Mouse (Mus musculus): ENCODE measurements at regions not wholly inside any gene's neighbourhood (a gene's known extent, or its start where the extent isn't known, plus 50 kb on each side); places are given as distances from the start of the nearest gene placed in this dataset.
A peak's percentile ranks its signal among the peaks of the same experiment; 100 is the strongest.

- H3K27me3 ChIP-seq (replicated peaks; ENCODE audit: control insufficient read depth, insufficient read depth, low read length): no peaks in the 10 kb centered on the region
- H3K36me3 ChIP-seq (ENCODE audit: control insufficient read depth, insufficient read depth, low read length): no peaks in the 10 kb centered on the region
- H3K9ac ChIP-seq (ENCODE audit: low read depth, low read length): no peak overlapping the region
- ATAC-seq (ENCODE audit: low read depth) (no peak), DNase-seq (ENCODE audit: low spot score) (no peak)
- 72% methylated on average over 6 of the region's 6 CpGs for WGBS
- no peak overlapping the region for H3K4me2 ChIP-seq (ENCODE audit: low read depth, low read length)
- H3K9me3 ChIP-seq (ENCODE audit: control insufficient read depth, low read length): no peaks in the 10 kb centered on the region
- H3K4me1 ChIP-seq (ENCODE audit: control insufficient read depth, insufficient read depth, low read length): peaks cover 4% of the 10 kb centered on the region; the same call in 1 of the 2 replicates
- H3K4me3 ChIP-seq (ENCODE audit: low read depth, low read length): no peak overlapping the region
- no peak overlapping the region for H3K27ac ChIP-seq (replicated peaks; ENCODE audit: low read depth, low read length)
Observed at GRCm38 (mm10) chr13:119068745-119069580, 359.4 kb upstream of the Paip1 start.

GRCm38 (mm10) chr13:119069581-119069936 lies 358.8 kb upstream of the Paip1 start:
- Histone ChIP-seq H3K4me2 (ENCODE audit: low read depth, low read length) (no peak overlapping the region), H3K4me1 (ENCODE audit: control insufficient read depth, insufficient read depth, low read length) (peaks cover 4% of the 10 kb centered on the region; the same call in 1 of the 2 replicates), H3K4me3 (ENCODE audit: low read depth, low read length) (no peak overlapping the region), H3K27me3 (replicated peaks; ENCODE audit: control insufficient read depth, insufficient read depth, low read length) (no peaks in the 10 kb centered on the region), H3K9ac (ENCODE audit: low read depth, low read length) (no peak overlapping the region), H3K27ac (replicated peaks; ENCODE audit: low read depth, low read length) (no peak overlapping the region), H3K36me3 (ENCODE audit: control insufficient read depth, insufficient read depth, low read length) (no peaks in the 10 kb centered on the region), H3K9me3 (ENCODE audit: control insufficient read depth, low read length) (no peaks in the 10 kb centered on the region)
- ATAC-seq (ENCODE audit: low read depth) (no peak), DNase-seq (ENCODE audit: low spot score) (no peak)
- 78% methylated on average over 7 of the region's 7 CpGs for WGBS

GRCm38 (mm10) chr13:119079243-119079642 lies 349.2 kb upstream of the Paip1 start:
- Histone ChIP-seq H3K4me1 (ENCODE audit: control insufficient read depth, insufficient read depth, low read length) (no peaks in the 10 kb centered on the region), H3K27me3 (replicated peaks; ENCODE audit: control insufficient read depth, insufficient read depth, low read length) (no peaks in the 10 kb centered on the region), H3K4me2 (ENCODE audit: low read depth, low read length) (no peak overlapping the region), H3K4me3 (ENCODE audit: low read depth, low read length) (no peak overlapping the region), H3K27ac (replicated peaks; ENCODE audit: low read depth, low read length) (no peak overlapping the region), H3K36me3 (ENCODE audit: control insufficient read depth, insufficient read depth, low read length) (no peaks in the 10 kb centered on the region), H3K9me3 (ENCODE audit: control insufficient read depth, low read length) (no peaks in the 10 kb centered on the region), H3K9ac (ENCODE audit: low read depth, low read length) (no peak overlapping the region)
- 81% methylated on average over 4 of the region's 4 CpGs for WGBS
- ATAC-seq (ENCODE audit: low read depth): no peak
- no peak for DNase-seq (ENCODE audit: low spot score)

GRCm38 (mm10) chr13:119081691-119082090 lies 346.7 kb upstream of the Paip1 start:
- no peak overlapping the region for H3K4me2 ChIP-seq (ENCODE audit: low read depth, low read length)
- 80% methylated on average over 1 of the region's 1 CpGs for WGBS
- no peak overlapping the region for H3K4me3 ChIP-seq (ENCODE audit: low read depth, low read length)
- H3K27me3 ChIP-seq (replicated peaks; ENCODE audit: control insufficient read depth, insufficient read depth, low read length): no peaks in the 10 kb centered on the region
- no peak overlapping the region for H3K9ac ChIP-seq (ENCODE audit: low read depth, low read length)
- H3K9me3 ChIP-seq (ENCODE audit: control insufficient read depth, low read length): no peaks in the 10 kb centered on the region
- ATAC-seq (ENCODE audit: low read depth): no peak
- no peaks in the 10 kb centered on the region for H3K36me3 ChIP-seq (ENCODE audit: control insufficient read depth, insufficient read depth, low read length)
- H3K27ac ChIP-seq (replicated peaks; ENCODE audit: low read depth, low read length): no peak overlapping the region
- no peaks in the 10 kb centered on the region for H3K4me1 ChIP-seq (ENCODE audit: control insufficient read depth, insufficient read depth, low read length)
- DNase-seq (ENCODE audit: low spot score): no peak

- H3K36me3 ChIP-seq (ENCODE audit: control insufficient read depth, insufficient read depth, low read length): no peaks in the 10 kb centered on the region
- H3K4me2 ChIP-seq (ENCODE audit: low read depth, low read length): no peak overlapping the region
- no peak for ATAC-seq (ENCODE audit: low read depth)
- DNase-seq (ENCODE audit: low spot score): peak; percentile 17
- 43% methylated on average over 3 of the region's 3 CpGs for WGBS
- no peak overlapping the region for H3K9ac ChIP-seq (ENCODE audit: low read depth, low read length)
- no peaks in the 10 kb centered on the region for H3K27me3 ChIP-seq (replicated peaks; ENCODE audit: control insufficient read depth, insufficient read depth, low read length)
- H3K4me3 ChIP-seq (ENCODE audit: low read depth, low read length): no peak overlapping the region
- H3K9me3 ChIP-seq (ENCODE audit: control insufficient read depth, low read length): no peaks in the 10 kb centered on the region
- no peaks in the 10 kb centered on the region for H3K4me1 ChIP-seq (ENCODE audit: control insufficient read depth, insufficient read depth, low read length)
- H3K27ac ChIP-seq (replicated peaks; ENCODE audit: low read depth, low read length): no peak overlapping the region
Observed at GRCm38 (mm10) chr13:119117906-119118305, 310.5 kb upstream of the Paip1 start.

GRCm38 (mm10) chr13:119118382-119118781 lies 310.0 kb upstream of the Paip1 start:
- ATAC-seq (ENCODE audit: low read depth): no peak

GRCm38 (mm10) chr13:119140436-119140835 lies 288.0 kb upstream of the Paip1 start:
- WGBS: 77% methylated on average over 2 of the region's 2 CpGs
- no peaks in the 10 kb centered on the region for H3K9me3 ChIP-seq (ENCODE audit: control insufficient read depth, low read length)
- no peak overlapping the region for H3K4me3 ChIP-seq (ENCODE audit: low read depth, low read length)
- H3K4me2 ChIP-seq (ENCODE audit: low read depth, low read length): no peak overlapping the region
- no peak overlapping the region for H3K9ac ChIP-seq (ENCODE audit: low read depth, low read length)
- no peaks in the 10 kb centered on the region for H3K36me3 ChIP-seq (ENCODE audit: control insufficient read depth, insufficient read depth, low read length)
- H3K27me3 ChIP-seq (replicated peaks; ENCODE audit: control insufficient read depth, insufficient read depth, low read length): no peaks in the 10 kb centered on the region
- DNase-seq (ENCODE audit: low spot score) (peak; percentile 3), ATAC-seq (ENCODE audit: low read depth) (no peak)
- H3K27ac ChIP-seq (replicated peaks; ENCODE audit: low read depth, low read length): no peak overlapping the region
- no peaks in the 10 kb centered on the region for H3K4me1 ChIP-seq (ENCODE audit: control insufficient read depth, insufficient read depth, low read length)

More at GRCm38 (mm10) chr13:119118382-119118781, 310.0 kb upstream of the Paip1 start:
- Histone ChIP-seq H3K4me2 (ENCODE audit: low read depth, low read length) (no peak overlapping the region), H3K27ac (replicated peaks; ENCODE audit: low read depth, low read length) (no peak overlapping the region), H3K9ac (ENCODE audit: low read depth, low read length) (no peak overlapping the region), H3K4me3 (ENCODE audit: low read depth, low read length) (no peak overlapping the region), H3K4me1 (ENCODE audit: control insufficient read depth, insufficient read depth, low read length) (no peaks in the 10 kb centered on the region), H3K27me3 (replicated peaks; ENCODE audit: control insufficient read depth, insufficient read depth, low read length) (no peaks in the 10 kb centered on the region), H3K36me3 (ENCODE audit: control insufficient read depth, insufficient read depth, low read length) (no peaks in the 10 kb centered on the region), H3K9me3 (ENCODE audit: control insufficient read depth, low read length) (no peaks in the 10 kb centered on the region)
- no peak for DNase-seq (ENCODE audit: low spot score)
- 56% methylated on average over 1 of the region's 1 CpGs for WGBS

GRCm38 (mm10) chr13:119143351-119143750 lies 285.1 kb upstream of the Paip1 start:
- Histone ChIP-seq H3K4me1 (ENCODE audit: control insufficient read depth, insufficient read depth, low read length) (no peaks in the 10 kb centered on the region), H3K9ac (ENCODE audit: low read depth, low read length) (no peak overlapping the region), H3K27ac (replicated peaks; ENCODE audit: low read depth, low read length) (no peak overlapping the region), H3K36me3 (ENCODE audit: control insufficient read depth, insufficient read depth, low read length) (no peaks in the 10 kb centered on the region), H3K4me2 (ENCODE audit: low read depth, low read length) (no peak overlapping the region), H3K9me3 (ENCODE audit: control insufficient read depth, low read length) (no peaks in the 10 kb centered on the region), H3K4me3 (ENCODE audit: low read depth, low read length) (no peak overlapping the region), H3K27me3 (replicated peaks; ENCODE audit: control insufficient read depth, insufficient read depth, low read length) (no peaks in the 10 kb centered on the region)
- WGBS: 0% methylated on average over 1 of the region's 1 CpGs
- peak; percentile 11 for DNase-seq (ENCODE audit: low spot score)
- ATAC-seq (ENCODE audit: low read depth): no peak

- ATAC-seq (ENCODE audit: low read depth): no peak
- H3K27me3 ChIP-seq (replicated peaks; ENCODE audit: control insufficient read depth, insufficient read depth, low read length): no peaks in the 10 kb centered on the region
- H3K4me3 ChIP-seq (ENCODE audit: low read depth, low read length): no peak overlapping the region
- H3K4me2 ChIP-seq (ENCODE audit: low read depth, low read length): no peak overlapping the region
- no peaks in the 10 kb centered on the region for H3K36me3 ChIP-seq (ENCODE audit: control insufficient read depth, insufficient read depth, low read length)
- H3K9ac ChIP-seq (ENCODE audit: low read depth, low read length): no peak overlapping the region
- no peaks in the 10 kb centered on the region for H3K4me1 ChIP-seq (ENCODE audit: control insufficient read depth, insufficient read depth, low read length)
- no peaks in the 10 kb centered on the region for H3K9me3 ChIP-seq (ENCODE audit: control insufficient read depth, low read length)
- 62% methylated on average over 4 of the region's 4 CpGs for WGBS
- DNase-seq (ENCODE audit: low spot score): no peak
- H3K27ac ChIP-seq (replicated peaks; ENCODE audit: low read depth, low read length): no peak overlapping the region
Observed at GRCm38 (mm10) chr13:119145713-119146112, 282.7 kb upstream of the Paip1 start.

All from embryonic facial prominence, embryonic 14.5 days (tissue).